Mouse (Mus musculus): ENCODE measurements around the gene Babam2. TPM values are rescaled to one million over a fixed set of nuclear protein-coding genes. Genes with fewer than 3 reads are reported as not detected.

Babam2 gene
- polyA plus RNA-seq (2017; shearing (Covaris generic)): 10 to 100 TPM; 48.4 to 55.5 TPM

DNA sequence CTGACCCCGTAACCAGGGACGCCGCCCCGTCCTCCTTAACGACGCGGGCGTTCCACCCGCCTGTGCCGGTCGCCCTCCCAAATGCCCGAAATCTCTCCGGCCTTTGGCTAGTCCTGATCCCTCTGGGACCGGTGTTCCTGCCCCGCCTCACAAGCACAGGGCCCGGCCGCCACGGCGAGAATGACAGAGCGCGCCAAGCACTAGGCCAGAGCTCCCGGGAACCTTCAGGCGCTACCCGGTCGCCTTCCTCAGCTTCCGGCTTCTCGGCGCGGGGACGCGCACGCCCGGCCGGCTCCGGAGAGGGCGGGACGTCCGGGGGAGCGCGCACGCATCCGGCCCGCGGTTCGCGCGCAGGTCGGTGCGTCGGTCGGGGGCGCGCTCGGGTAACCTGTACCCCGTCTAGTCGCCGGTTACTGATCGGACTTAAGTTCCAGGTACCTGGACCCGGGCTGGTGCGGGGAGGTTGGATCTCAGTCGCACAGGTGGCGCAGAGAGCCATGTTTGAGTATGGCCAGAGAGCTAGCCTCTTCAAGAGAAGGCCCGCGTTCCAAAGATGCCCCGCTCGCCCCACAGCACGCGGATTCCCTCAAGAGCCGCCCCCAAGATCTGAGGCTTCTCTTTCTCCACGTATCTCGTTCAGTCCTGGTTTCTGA, at the start of gene Babam2:
TSS of gene Babam2 (plus strand) at position 41 of the 653 bp plus-strand sequence.

DNA sequence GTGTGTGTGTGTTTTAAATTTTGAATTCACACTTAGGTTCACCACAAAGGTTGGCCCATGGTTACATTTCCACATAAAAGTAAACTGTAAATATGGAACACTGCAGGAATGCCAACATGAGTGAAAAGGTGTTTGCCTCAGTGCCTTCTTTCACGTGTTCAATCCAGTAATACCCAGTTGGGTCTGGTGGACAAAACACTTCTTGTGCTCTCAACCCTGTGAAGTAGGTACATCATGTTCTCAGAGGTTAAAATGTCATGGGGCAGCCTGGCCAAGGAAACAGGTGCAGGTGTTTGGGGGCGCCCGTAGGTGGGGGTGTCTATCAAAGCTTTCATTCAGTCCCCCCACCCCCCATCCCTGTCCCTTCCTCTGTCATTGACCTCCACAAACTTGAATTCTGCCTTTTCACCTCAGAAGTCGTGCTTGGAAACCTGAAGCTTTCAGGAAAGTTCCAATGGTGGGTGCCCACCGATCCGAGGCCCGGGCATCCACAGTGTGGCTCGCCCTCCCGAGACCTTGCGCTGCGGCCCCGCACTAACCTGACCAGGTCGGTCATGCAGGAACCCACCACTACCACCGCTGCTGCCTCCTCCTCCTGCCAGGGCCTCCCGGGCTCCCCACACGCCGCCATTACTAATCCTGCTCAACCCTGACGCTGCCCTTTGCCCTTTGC, 377 bp upstream of the Babam2 start, which contains the start of gene Rbks:
TSS of gene Rbks (minus strand) at position 657 of the 673 bp plus-strand sequence.

Other genes with a start within 250 kb of the Babam2 start
- gene Zfp512, start 245.3 kb upstream of the Babam2 start, polyA plus RNA-seq (2017; shearing (Covaris generic)): 10 to 100 TPM; 37.3 to 46.1 TPM
- under 1 TPM in 1 of 2 experiments, not detected in 1; 0.77 TPM for gene 4930548H24Rik, start 211.9 kb upstream of the Babam2 start, polyA plus RNA-seq (2017; shearing (Covaris generic))
- gene Gpn1, start 202.9 kb upstream of the Babam2 start, polyA plus RNA-seq (2017; shearing (Covaris generic)): 10 to 100 TPM; 27.0 to 27.4 TPM
- gene Slc4a1ap, start 170.7 kb upstream of the Babam2 start, polyA plus RNA-seq (2017; shearing (Covaris generic)): 10 to 100 TPM; 42.9 to 49.5 TPM
- 10 to 100 TPM; 24.3 to 26.9 TPM for gene Supt7l, start 169.9 kb upstream of the Babam2 start, polyA plus RNA-seq (2017; shearing (Covaris generic))
- 100 to 1,000 TPM; 233 to 297 TPM for gene Mrpl33, start 100.7 kb upstream of the Babam2 start, polyA plus RNA-seq (2017; shearing (Covaris generic))
- 10 to 100 TPM; 20.3 to 23.8 TPM for gene Rbks, start 57 bp upstream of the Babam2 start, polyA plus RNA-seq (2017; shearing (Covaris generic))